Comparison of ENCODE assay signal across 9 mouse cellular contexts in the genomic region with DNA sequence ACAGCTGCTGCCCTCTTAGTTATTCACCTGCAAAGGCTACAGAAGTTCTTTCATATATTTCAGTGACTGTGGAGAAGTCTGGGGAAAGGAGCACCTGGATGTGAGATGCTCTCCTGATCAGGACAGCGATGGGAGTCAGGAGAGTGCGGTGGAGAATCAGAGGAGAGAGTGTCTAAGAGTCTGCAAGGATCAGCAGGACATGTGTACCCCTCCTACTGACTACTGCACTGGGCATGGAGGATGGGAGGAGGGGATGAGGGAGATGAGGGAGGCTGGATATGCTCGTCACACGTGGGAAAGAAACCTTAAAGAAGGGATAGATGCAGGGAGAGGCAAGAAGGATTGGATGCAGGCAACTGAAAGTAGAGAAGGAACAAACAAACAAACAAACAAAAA.
A peak's percentile ranks its signal among the peaks of the same experiment; 100 is the strongest.
DNase-seq lines count a peak whose midpoint lies in the region; ATAC-seq and TF ChIP-seq lines count a peak whose summit lies in the region.
"Had no signal": no experiment of that assay in that cellular context is flagged by ENCODE, and none has a peak within 500 bp of the region (broad histone marks: within the 10 kb centered on the region; RNA-seq: fewer than 3 reads in every experiment).

No protein-coding gene starts in this region.

- ATAC-seq in heart, postnatal 0 days (ENCODE audit: insufficient read depth, low read depth), result no peak
- 0 out of 2 replicates have a peak, but pooled peaks have one; percentile 48 for ATAC-seq in embryonic facial prominence, embryonic 12.5 days (ENCODE audit: insufficient number of reproducible peaks, insufficient read depth, low FRiP score, low TSS enrichment)
- peak; percentile 44; the same call in 1 of the 2 replicates for ATAC-seq in hindbrain, embryonic 14.5 days (ENCODE audit: low FRiP score)
- ATAC-seq in midbrain, embryonic 14.5 days (ENCODE audit: low FRiP score, low TSS enrichment), result peak; percentile 61; the same call in 1 of the 2 replicates

- no peaks in the 10 kb centered on the region for H3K9me3 ChIP-seq in heart, postnatal 0 days (replicated peaks; ENCODE audit: control insufficient read depth, low read length)
- H3K9me3 ChIP-seq in embryonic facial prominence, embryonic 12.5 days, result no peaks in the 10 kb centered on the region
- H3K9me3 ChIP-seq in hindbrain, embryonic 14.5 days (ENCODE audit: control insufficient read depth, low read length), result no peaks in the 10 kb centered on the region
- no peaks in the 10 kb centered on the region for H3K9me3 ChIP-seq in midbrain, embryonic 14.5 days (ENCODE audit: control insufficient read depth, low read length)

- no peak overlapping the region; the same call in 1 of the 2 replicates for H3K9ac ChIP-seq in heart, postnatal 0 days (replicated peaks; ENCODE audit: low read depth, low read length)
- peak overlapping the region; percentile 30 for H3K9ac ChIP-seq in embryonic facial prominence, embryonic 12.5 days
- H3K9ac ChIP-seq in hindbrain, embryonic 14.5 days, result peak overlapping the region; percentile 55; the same call in 1 of the 2 replicates
- H3K9ac ChIP-seq in midbrain, embryonic 14.5 days (replicated peaks; ENCODE audit: low read length), result peak overlapping the region; percentile 48; the same call in 1 of the 2 replicates

- H3K4me3 ChIP-seq in heart, postnatal 0 days (ENCODE audit: low read depth, low read length), result no peak overlapping the region
- H3K4me3 ChIP-seq in embryonic facial prominence, embryonic 12.5 days, result peak overlapping the region; percentile 14; the same call in 1 of the 2 replicates
- H3K4me3 ChIP-seq in hindbrain, embryonic 14.5 days (replicated peaks; ENCODE audit: low read length), result no peak overlapping the region
- no peak overlapping the region for H3K4me3 ChIP-seq in midbrain, embryonic 14.5 days (replicated peaks; ENCODE audit: low read depth, low read length)

- no peak for TF ChIP-seq CTCF in heart, postnatal 0 days (IDR thresholded peaks at IDR 0.05; ENCODE audit: low read depth)

- peaks cover 6% of the 10 kb centered on the region; the same call in 1 of the 2 replicates for H3K27me3 ChIP-seq in heart, postnatal 0 days (ENCODE audit: control insufficient read depth, insufficient read depth, low read length)
- no peaks in the 10 kb centered on the region for H3K27me3 ChIP-seq in embryonic facial prominence, embryonic 12.5 days
- H3K27me3 ChIP-seq in hindbrain, embryonic 14.5 days (ENCODE audit: control insufficient read depth, insufficient read depth, low read length), result no peaks in the 10 kb centered on the region
- no peaks in the 10 kb centered on the region for H3K27me3 ChIP-seq in midbrain, embryonic 14.5 days (ENCODE audit: control insufficient read depth, insufficient read depth, low read length)

- no peak overlapping the region for H3K27ac ChIP-seq in heart, postnatal 0 days (ENCODE audit: low read depth)
- H3K27ac ChIP-seq in embryonic facial prominence, embryonic 12.5 days, result peak overlapping the region; percentile 57
- peak overlapping the region; percentile 78 for H3K27ac ChIP-seq in hindbrain, embryonic 14.5 days
- peak overlapping the region; percentile 72 for H3K27ac ChIP-seq in midbrain, embryonic 14.5 days (replicated peaks; ENCODE audit: low read depth, low read length)

- TF ChIP-seq EP300 in heart, postnatal 0 days (IDR thresholded peaks at IDR 0.05; ENCODE audit: low read depth), result no peak

- no peaks in the 10 kb centered on the region for H3K36me3 ChIP-seq in heart, postnatal 0 days (replicated peaks; ENCODE audit: control insufficient read depth, insufficient read depth, low read length)
- no peaks in the 10 kb centered on the region for H3K36me3 ChIP-seq in embryonic facial prominence, embryonic 12.5 days
- no peaks in the 10 kb centered on the region for H3K36me3 ChIP-seq in hindbrain, embryonic 14.5 days (replicated peaks; ENCODE audit: control insufficient read depth, insufficient read depth)
- no peaks in the 10 kb centered on the region for H3K36me3 ChIP-seq in midbrain, embryonic 14.5 days (ENCODE audit: control insufficient read depth, insufficient read depth, low read length)

- peaks cover 10% of the 10 kb centered on the region; the same call in 1 of the 2 replicates for H3K4me1 ChIP-seq in heart, postnatal 0 days (ENCODE audit: control insufficient read depth, insufficient read depth)
- peaks cover 17% of the 10 kb centered on the region for H3K4me1 ChIP-seq in embryonic facial prominence, embryonic 12.5 days
- H3K4me1 ChIP-seq in hindbrain, embryonic 14.5 days (replicated peaks; ENCODE audit: control insufficient read depth, insufficient read depth, low read length), result peaks cover 24% of the 10 kb centered on the region
- peaks cover 20% of the 10 kb centered on the region for H3K4me1 ChIP-seq in midbrain, embryonic 14.5 days (ENCODE audit: control insufficient read depth, insufficient read depth, low read length)

- WGBS in heart, postnatal 0 days, result 51% methylated on average over 4 of the region's 4 CpGs
- WGBS in embryonic facial prominence, embryonic 12.5 days, result 23% methylated on average over 4 of the region's 4 CpGs
- 14% methylated on average over 4 of the region's 4 CpGs for WGBS in hindbrain, embryonic 14.5 days
- WGBS in midbrain, embryonic 14.5 days, result 10% methylated on average over 4 of the region's 4 CpGs

- peak overlapping the region; percentile 60 for H3K4me2 ChIP-seq in heart, postnatal 0 days (ENCODE audit: low read depth, low read length)
- H3K4me2 ChIP-seq in embryonic facial prominence, embryonic 12.5 days (replicated peaks), result peak overlapping the region; percentile 52
- H3K4me2 ChIP-seq in hindbrain, embryonic 14.5 days (replicated peaks), result peak overlapping the region; percentile 50
- peak overlapping the region; percentile 59 for H3K4me2 ChIP-seq in midbrain, embryonic 14.5 days (ENCODE audit: low read length)

- no peak for DNase-seq in heart, postnatal 0 days (ENCODE audit: low spot score)
- no peak for DNase-seq in heart, adult 18-20 months
- DNase-seq in hindbrain, embryonic 14.5 days (ENCODE audit: low spot score), result no peak
- no peak for DNase-seq in midbrain, embryonic 14.5 days
- DNase-seq in right cerebral cortex, postnatal 36 days (ENCODE audit: low spot score in 2 of 2), result no peak
- DNase-seq in cerebellum, adult 9-11 months, result no peak
- no peak for DNase-seq in ovary, adult 18-20 months (ENCODE audit: low spot score)
- DNase-seq: lung, adult 18-20 months had no signal
